Mouse (Mus musculus) intestine, embryonic 14.5 days (tissue): ENCODE data around the gene Syt7. TPM values are rescaled to one million over a fixed set of nuclear protein-coding genes. Genes with fewer than 3 reads are reported as not detected.

Experiments used
- ATAC-seq: fragments of 200-750 bp; cut with Nextera tagmentation; replicated peaks from 2 replicates; pipeline ENCODE4 v1.8.0; 2017; ENCODE audit warnings: low read depth, moderate number of reproducible peaks, moderate TSS enrichment, moderate library complexity; ENCODE audit not compliant: low FRiP score, low TSS enrichment
- DNase-seq: peaks from one replicate; pipeline ENCODE4 v3.0.0-alpha.2; 2018; ENCODE audit warnings: low spot score
- H3K27ac ChIP-seq: fragments of 300-500 bp; sonication (generic); 2 replicates; pipeline ENCODE4 v1.5.1; 2014; ENCODE audit warnings: low read depth, mild to moderate bottlenecking, control low read depth
- H3K27me3 ChIP-seq: fragments of 300-500 bp; sonication (generic); replicated peaks from 2 replicates; pipeline ENCODE4 v1.6.1; 2014; ENCODE audit warnings: low read length, control low read depth; ENCODE audit not compliant: control insufficient read depth, insufficient read depth
- H3K36me3 ChIP-seq: fragments of 300-500 bp; sonication (generic); 2 replicates; pipeline ENCODE4 v1.6.1; 2014; ENCODE audit warnings: low read length, control low read depth; ENCODE audit not compliant: control insufficient read depth, insufficient read depth
- H3K4me1 ChIP-seq: fragments of 300-500 bp; sonication (generic); replicated peaks from 2 replicates; pipeline ENCODE4 v1.6.1; 2014; ENCODE audit warnings: low read length, control low read depth, mixed read lengths; ENCODE audit not compliant: control insufficient read depth, insufficient read depth
- H3K4me2 ChIP-seq: fragments of 300-500 bp; sonication (generic); 2 replicates; pipeline ENCODE4 v1.6.1; 2014; ENCODE audit warnings: low read length
- H3K4me3 ChIP-seq: fragments of 300-500 bp; sonication (generic); 2 replicates; pipeline ENCODE4 v1.5.1; 2014; ENCODE audit warnings: low read depth, low read length, control low read depth, mixed read lengths
- H3K9ac ChIP-seq: fragments of 300-500 bp; sonication (generic); 2 replicates; pipeline ENCODE4 v1.6.1; 2014; ENCODE audit warnings: mild to moderate bottlenecking, low read length
- H3K9me3 ChIP-seq: fragments of 300-500 bp; sonication (generic); 2 replicates; pipeline ENCODE4 v1.6.1; 2016; ENCODE audit warnings: low read length, control low read depth; ENCODE audit not compliant: control insufficient read depth
- WGBS: fragments of 180-500 bp; shearing (Covaris S2); extraction: QIAGEN DNeasy Blood & Tissue Kit; methylation state at CpG from one replicate; pipeline ENCODE4 v1.1.7; 2014; 5-methylcytosine and 5-hydroxymethylcytosine counted together
- polyA plus RNA-seq: library from polyadenylated mRNA; unstranded; fragments of >200 nt; fragmentation: Nextera tagmentation; extraction: Ambion mirVana; gene quantifications from 2 replicates; pipeline ENCODE4 v1.2.1, GENCODE M21; 2014

Syt7 gene
- polyA plus RNA-seq, 1 experiment from 2014 or later, result 1.5 TPM

DNA sequence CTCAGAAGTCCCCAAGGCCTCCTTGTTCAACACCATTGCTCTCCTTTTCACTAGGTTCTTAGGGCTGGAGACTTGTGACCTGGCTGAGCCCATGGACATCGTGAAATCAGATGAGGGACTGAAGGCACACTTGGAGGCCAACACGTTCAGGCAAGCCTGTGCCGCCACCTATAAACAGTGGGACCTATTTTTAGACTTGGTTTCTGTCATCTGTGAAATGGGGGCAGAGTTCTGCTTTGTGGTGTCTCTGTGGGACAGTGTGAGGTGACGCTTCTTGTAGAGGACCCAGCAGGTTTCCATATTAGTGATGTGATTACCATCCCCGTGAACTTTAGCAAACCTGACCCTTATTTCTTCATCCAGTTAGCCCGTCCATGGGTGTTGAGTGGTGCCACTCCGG lies 36.7 kb upstream of the Syt7 start:
- ATAC-seq (no peak), DNase-seq (no peak)
- no peaks in the 10 kb centered on the region for H3K27me3 ChIP-seq
- 0 out of 2 replicates have a peak, but pooled peaks cover 2% of the 10 kb centered on the region for H3K9me3 ChIP-seq
- H3K4me1 ChIP-seq, result 0 out of 2 replicates have a peak, but pooled peaks cover 5% of the 10 kb centered on the region
- no peaks in the 10 kb centered on the region for H3K36me3 ChIP-seq
- no peak overlapping the region for H3K9ac ChIP-seq
- no peak overlapping the region for H3K4me2 ChIP-seq
- no peak overlapping the region for H3K27ac ChIP-seq
- H3K4me3 ChIP-seq, result no peak overlapping the region
- 87% methylated on average over 7 of the region's 7 CpGs for WGBS

DNA sequence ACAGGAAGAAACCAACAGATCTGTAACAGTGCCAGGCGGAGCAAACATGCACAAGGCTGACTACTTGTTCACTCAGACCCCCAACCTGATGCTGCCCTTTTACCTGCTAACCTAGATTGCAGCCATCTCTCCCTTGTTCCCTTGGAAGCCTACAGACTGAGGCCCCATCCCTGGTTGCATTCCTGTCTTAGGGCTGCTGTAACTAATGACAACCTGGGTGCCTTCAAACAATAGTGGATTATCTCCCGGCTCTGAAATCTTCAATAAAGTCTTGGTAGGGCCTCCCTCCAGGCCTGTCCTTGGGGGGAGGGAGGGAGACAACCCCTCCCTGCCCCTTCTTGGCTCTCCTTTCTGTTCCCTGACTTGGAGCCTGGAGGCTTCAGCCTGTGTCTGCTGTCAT lies 34.1 kb upstream of the Syt7 start:
- Histone ChIP-seq H3K4me1 (0 out of 2 replicates have a peak, but pooled peaks cover 6% of the 10 kb centered on the region), H3K9me3 (0 out of 2 replicates have a peak, but pooled peaks cover 2% of the 10 kb centered on the region), H3K9ac (no peak overlapping the region), H3K27me3 (no peaks in the 10 kb centered on the region), H3K27ac (no peak overlapping the region), H3K4me3 (no peak overlapping the region), H3K4me2 (no peak overlapping the region), H3K36me3 (no peaks in the 10 kb centered on the region)
- DNase-seq (no peak), ATAC-seq (0 out of 2 replicates have a peak, but pooled peaks have one; percentile 23)
- 62% methylated on average over 2 of the region's 2 CpGs for WGBS

DNA sequence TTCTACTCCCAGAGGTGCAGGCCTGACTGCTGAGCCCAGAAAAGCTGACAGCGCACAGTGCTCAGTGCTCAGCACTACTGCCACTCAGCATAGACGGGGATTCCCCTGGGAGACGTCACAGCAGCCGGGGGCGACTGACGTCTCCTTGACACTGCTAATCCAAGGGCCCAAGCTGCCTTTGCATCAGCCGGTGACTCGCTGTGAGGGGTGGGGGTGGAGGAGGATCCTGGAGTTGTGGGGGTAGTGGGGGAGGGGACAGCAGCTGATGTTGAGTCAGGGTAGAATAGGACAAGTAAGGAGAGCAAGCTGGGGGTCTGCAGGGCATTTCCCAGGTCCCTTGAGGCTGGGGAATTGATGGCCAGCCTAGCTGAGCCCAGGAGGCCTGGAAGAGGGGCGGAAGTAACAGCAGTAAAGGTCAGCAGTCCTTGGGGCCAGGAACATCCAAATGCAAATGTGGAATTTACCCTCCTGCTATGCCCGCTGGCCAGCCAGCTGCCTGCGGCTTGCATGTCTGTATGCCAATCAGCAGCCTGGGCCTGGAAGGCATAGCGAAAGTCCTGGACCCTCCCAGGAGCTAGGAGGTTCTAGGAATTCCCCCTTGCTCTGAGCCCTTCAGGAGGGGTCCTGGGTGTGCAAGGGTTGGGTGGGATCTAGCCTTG lies 31.9 kb upstream of the Syt7 start:
- no peaks in the 10 kb centered on the region for H3K27me3 ChIP-seq
- 0 out of 2 replicates have a peak, but pooled peaks cover 6% of the 10 kb centered on the region for H3K4me1 ChIP-seq
- ATAC-seq (no peak), DNase-seq (no peak)
- no peaks in the 10 kb centered on the region for H3K9me3 ChIP-seq
- H3K4me3 ChIP-seq, result no peak overlapping the region
- WGBS, result 18% methylated on average over 12 of the region's 12 CpGs
- H3K4me2 ChIP-seq, result no peak overlapping the region
- no peaks in the 10 kb centered on the region for H3K36me3 ChIP-seq
- H3K9ac ChIP-seq, result no peak overlapping the region
- no peak overlapping the region for H3K27ac ChIP-seq

DNA sequence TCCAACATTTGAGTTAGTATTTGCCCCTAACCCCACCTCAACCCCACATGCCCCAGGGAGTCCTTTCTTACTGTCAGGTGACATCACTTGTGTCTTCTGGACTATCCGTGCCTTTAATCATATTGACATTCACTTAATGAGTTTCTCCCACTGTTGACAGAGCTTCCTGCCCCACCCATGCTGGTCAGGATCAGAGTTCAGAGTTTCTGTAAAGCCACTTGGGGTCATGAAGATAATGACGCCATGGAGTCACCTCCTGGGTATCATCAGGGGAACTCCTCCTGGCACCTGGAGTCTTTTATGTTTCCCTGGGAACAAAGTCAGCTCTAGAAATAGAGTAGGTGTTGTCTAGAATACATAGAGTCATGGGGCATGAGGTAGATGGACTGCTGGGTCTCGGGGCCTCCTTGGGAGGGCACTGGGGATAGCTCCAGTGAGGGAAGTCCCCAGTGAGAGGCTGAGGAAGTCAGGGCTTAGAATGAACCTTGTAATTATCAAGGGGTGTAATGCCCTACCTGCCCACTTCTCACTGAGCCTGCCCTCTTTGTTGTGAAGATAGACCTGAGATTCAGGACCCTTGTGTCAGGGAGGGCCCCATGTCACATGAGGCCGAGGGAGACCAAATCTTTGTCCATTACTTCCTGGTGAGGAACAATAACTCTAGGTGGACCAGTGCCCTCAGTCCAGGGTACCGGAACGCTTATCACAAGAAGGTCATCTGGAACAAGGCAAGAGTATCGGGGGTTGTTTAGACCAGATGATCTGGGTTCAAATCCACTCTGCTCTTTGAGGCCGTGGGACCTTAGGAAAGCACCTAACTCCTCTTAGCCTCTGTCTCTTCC lies 29.6 kb upstream of the Syt7 start:
- Histone ChIP-seq H3K9me3 (no peaks in the 10 kb centered on the region), H3K4me3 (no peak overlapping the region), H3K36me3 (no peaks in the 10 kb centered on the region), H3K27me3 (no peaks in the 10 kb centered on the region), H3K4me2 (no peak overlapping the region), H3K27ac (no peak overlapping the region), H3K4me1 (0 out of 2 replicates have a peak, but pooled peaks cover 6% of the 10 kb centered on the region), H3K9ac (no peak overlapping the region)
- DNase-seq (no peak), ATAC-seq (no peak)
- 77% methylated on average over 8 of the region's 8 CpGs for WGBS

DNA sequence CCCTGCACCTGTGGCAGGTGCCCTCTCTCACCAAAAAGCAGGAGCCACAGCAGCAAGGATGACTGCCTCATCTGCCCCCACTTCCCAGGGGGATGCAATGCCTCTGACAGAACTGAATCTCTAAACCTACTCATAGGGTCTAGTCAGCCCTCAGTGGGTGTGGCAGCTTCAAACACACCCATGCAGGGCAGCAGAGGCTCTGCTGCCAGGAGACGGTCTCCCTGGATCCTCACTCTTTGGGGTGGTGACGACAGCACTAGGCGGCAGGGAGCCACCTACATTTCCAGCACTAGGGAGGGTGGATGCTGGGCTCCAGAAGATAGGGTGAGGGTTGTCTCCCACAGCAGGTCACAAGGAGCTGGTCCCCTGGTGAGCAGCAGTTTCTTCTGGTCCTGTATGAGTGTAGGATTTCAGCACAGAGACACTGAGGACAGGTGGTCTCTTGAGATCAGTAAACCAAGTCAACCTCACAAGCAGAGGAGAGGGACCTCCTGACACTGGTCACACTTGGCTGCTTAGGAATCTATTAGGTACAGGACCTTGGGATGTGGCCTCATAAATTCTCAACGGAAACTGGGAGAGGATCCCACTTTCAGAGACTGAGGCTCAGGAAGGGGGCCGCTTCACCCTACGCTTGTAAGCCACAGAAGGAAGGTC lies 26.3 kb upstream of the Syt7 start:
- Histone ChIP-seq H3K4me2 (no peak overlapping the region), H3K36me3 (no peaks in the 10 kb centered on the region), H3K9ac (no peak overlapping the region), H3K27me3 (no peaks in the 10 kb centered on the region), H3K9me3 (no peaks in the 10 kb centered on the region), H3K4me1 (no peaks in the 10 kb centered on the region), H3K27ac (no peak overlapping the region), H3K4me3 (no peak overlapping the region)
- WGBS, result 65% methylated on average over 6 of the region's 6 CpGs
- no peak for ATAC-seq
- no peak for DNase-seq

DNA sequence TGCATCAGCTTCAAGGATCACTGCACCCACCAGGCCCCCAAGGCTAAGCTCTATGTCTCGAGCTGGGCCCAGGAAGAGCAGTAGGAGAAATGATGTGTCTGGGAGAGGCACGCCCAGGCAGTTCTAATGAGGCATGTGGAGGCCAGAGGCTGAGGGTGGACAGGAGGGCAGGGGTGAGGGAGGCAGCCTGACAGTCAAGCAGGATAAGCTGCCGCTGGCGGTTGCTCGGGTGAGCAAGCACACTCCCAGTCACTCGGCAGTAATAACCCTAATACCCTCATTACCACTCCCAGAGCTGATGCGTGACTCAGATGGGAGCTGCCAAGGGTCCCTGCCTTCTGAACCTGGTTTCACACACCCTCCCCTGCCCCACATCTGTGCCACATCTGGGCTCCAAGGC lies 25.0 kb upstream of the Syt7 start:
- no peak overlapping the region for H3K4me2 ChIP-seq
- H3K4me3 ChIP-seq, result no peak overlapping the region
- no peaks in the 10 kb centered on the region for H3K9me3 ChIP-seq
- ATAC-seq (no peak; the same call in 1 of the 2 replicates), DNase-seq (no peak)
- H3K27ac ChIP-seq, result no peak overlapping the region
- no peaks in the 10 kb centered on the region for H3K36me3 ChIP-seq
- no peaks in the 10 kb centered on the region for H3K4me1 ChIP-seq
- no peak overlapping the region for H3K9ac ChIP-seq
- H3K27me3 ChIP-seq, result no peaks in the 10 kb centered on the region
- 20% methylated on average over 7 of the region's 7 CpGs for WGBS

DNA sequence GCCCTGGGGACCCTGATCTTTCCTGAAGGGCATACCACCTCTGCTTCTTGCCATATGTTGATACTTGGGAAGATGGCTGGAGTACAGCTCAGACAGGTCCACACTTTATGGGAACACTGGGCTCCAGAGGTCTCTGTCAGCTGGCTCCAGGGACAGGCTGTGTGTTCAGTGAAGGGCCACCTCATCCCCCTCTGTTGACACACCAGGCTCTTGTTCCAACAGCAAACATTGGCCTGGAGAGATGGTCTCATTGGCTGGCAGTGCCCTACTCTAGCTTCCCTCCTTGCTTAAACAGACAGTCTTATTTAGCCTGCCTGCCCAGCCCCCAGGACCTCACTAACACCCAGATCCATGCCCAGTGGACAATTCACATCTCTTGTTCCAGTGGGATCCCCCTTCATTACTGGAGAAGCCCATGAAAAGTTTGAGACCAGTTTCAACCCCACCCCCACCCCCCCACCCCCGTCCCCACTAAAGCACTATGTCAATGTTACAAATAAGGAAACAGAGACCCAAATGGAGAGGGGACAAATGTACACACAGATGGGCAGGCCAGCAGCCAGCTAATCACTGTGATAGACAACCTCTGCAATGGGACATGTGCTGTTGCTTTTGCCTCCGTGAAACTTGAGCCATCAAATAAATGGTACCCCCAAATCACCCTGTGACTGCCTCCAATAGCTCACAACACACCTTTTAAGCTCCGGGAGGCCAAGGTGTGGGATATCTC lies 22.6 kb upstream of the Syt7 start:
- Histone ChIP-seq H3K27me3 (no peaks in the 10 kb centered on the region), H3K36me3 (no peaks in the 10 kb centered on the region), H3K4me2 (no peak overlapping the region), H3K9ac (no peak overlapping the region), H3K27ac (no peak overlapping the region), H3K4me3 (no peak overlapping the region), H3K9me3 (no peaks in the 10 kb centered on the region), H3K4me1 (no peaks in the 10 kb centered on the region)
- ATAC-seq (no peak), DNase-seq (no peak)
- WGBS, result 48% methylated on average over 3 of the region's 3 CpGs

DNA sequence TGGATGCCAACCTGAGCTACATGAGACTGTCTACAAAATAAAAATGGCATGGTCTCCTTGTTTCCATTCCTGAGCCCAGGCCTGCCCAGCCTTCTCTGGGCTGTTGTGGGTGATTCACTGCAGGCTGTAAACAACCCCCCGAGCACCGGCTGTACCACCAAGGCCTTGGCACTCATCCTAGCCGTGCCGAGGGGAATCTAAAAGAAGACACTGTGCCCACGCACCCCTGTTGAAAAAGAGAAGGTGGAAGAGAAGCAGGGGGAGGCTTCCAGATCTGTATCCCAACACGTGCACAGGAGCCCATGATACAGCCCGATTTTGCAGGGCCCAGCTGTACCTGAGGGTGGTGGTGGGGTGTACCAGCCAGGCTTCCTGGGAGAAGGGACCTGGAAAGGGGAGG lies 21.1 kb upstream of the Syt7 start:
- Histone ChIP-seq H3K36me3 (no peaks in the 10 kb centered on the region), H3K27ac (no peak overlapping the region), H3K4me2 (no peak overlapping the region), H3K9me3 (no peaks in the 10 kb centered on the region), H3K9ac (no peak overlapping the region), H3K27me3 (no peaks in the 10 kb centered on the region), H3K4me1 (no peaks in the 10 kb centered on the region), H3K4me3 (no peak overlapping the region)
- ATAC-seq (no peak), DNase-seq (no peak)
- 82% methylated on average over 7 of the region's 7 CpGs for WGBS
